Mouse (Mus musculus): ENCODE results near the gene Srsf9. TPM values are rescaled to one million over a fixed set of nuclear protein-coding genes. Genes with fewer than 3 reads are reported as not detected.

Gene Srsf9
- polyA plus RNA-seq, 1 experiment from 2014 or later = 138 TPM

Other genes starting within 250 kb of the Srsf9 start
- 36.7 and 40.5 TPM in 2 replicates for gene Gm10401, start 228.9 kb upstream of the Srsf9 start, polyA plus RNA-seq (2015; fragmentation: Nextera tagmentation; extraction: Ambion mirVana)
- 22.2 and 35.9 TPM in 2 replicates for gene Acads, start 207.8 kb upstream of the Srsf9 start, polyA plus RNA-seq (2015; fragmentation: Nextera tagmentation; extraction: Ambion mirVana)
- 31.1 and 31.8 TPM in 2 replicates for gene Unc119b, start 192.2 kb upstream of the Srsf9 start, polyA plus RNA-seq (2015; fragmentation: Nextera tagmentation; extraction: Ambion mirVana)
- 34.3 and 40.4 TPM in 2 replicates for gene Mlec, start 169.0 kb upstream of the Srsf9 start, polyA plus RNA-seq (2015; fragmentation: Nextera tagmentation; extraction: Ambion mirVana)
- gene Cabp1, start 132.8 kb upstream of the Srsf9 start, polyA plus RNA-seq (2015; fragmentation: Nextera tagmentation; extraction: Ambion mirVana) = 17.4 and 23.1 TPM in 2 replicates
- 117 and 127 TPM in 2 replicates for gene Pop5, start 91.3 kb upstream of the Srsf9 start, polyA plus RNA-seq (2015; fragmentation: Nextera tagmentation; extraction: Ambion mirVana)
- 171 and 197 TPM in 2 replicates for gene Rnf10, start 54.3 kb upstream of the Srsf9 start, polyA plus RNA-seq (2015; fragmentation: Nextera tagmentation; extraction: Ambion mirVana)
- gene Coq5, start 47.5 kb upstream of the Srsf9 start, polyA plus RNA-seq (2015; fragmentation: Nextera tagmentation; extraction: Ambion mirVana) = 63.7 and 64.6 TPM in 2 replicates
- gene Dynll1, start 26.2 kb upstream of the Srsf9 start, polyA plus RNA-seq (2015; fragmentation: Nextera tagmentation; extraction: Ambion mirVana) = 1,284 and 1,328 TPM in 2 replicates
- 32.2 and 37.0 TPM in 2 replicates for gene Gatc, start 14.0 kb downstream of the Srsf9 start, polyA plus RNA-seq (2015; fragmentation: Nextera tagmentation; extraction: Ambion mirVana)
- gene Triap1, start 14.0 kb downstream of the Srsf9 start, polyA plus RNA-seq (2015; fragmentation: Nextera tagmentation; extraction: Ambion mirVana) = 56.1 and 56.8 TPM in 2 replicates
- 1,223 and 1,358 TPM in 2 replicates for gene Cox6a1, start 21.8 kb downstream of the Srsf9 start, polyA plus RNA-seq (2015; fragmentation: Nextera tagmentation; extraction: Ambion mirVana)
- 29.4 and 37.9 TPM in 2 replicates for gene Msi1, start 102.4 kb downstream of the Srsf9 start, polyA plus RNA-seq (2015; fragmentation: Nextera tagmentation; extraction: Ambion mirVana)
- 0.81 and 1.1 TPM in 2 replicates for gene Pla2g1b, start 139.1 kb downstream of the Srsf9 start, polyA plus RNA-seq (2015; fragmentation: Nextera tagmentation; extraction: Ambion mirVana)
- gene Sirt4, start 157.5 kb downstream of the Srsf9 start, polyA plus RNA-seq (2015; fragmentation: Nextera tagmentation; extraction: Ambion mirVana) = 31.0 and 37.1 TPM in 2 replicates
- 21.3 and 28.2 TPM in 2 replicates for gene Pxn, start 179.5 kb downstream of the Srsf9 start, polyA plus RNA-seq (2015; fragmentation: Nextera tagmentation; extraction: Ambion mirVana)
- 785 and 1,036 TPM in 2 replicates for gene Rplp0, start 232.3 kb downstream of the Srsf9 start, polyA plus RNA-seq (2015; fragmentation: Nextera tagmentation; extraction: Ambion mirVana)
- 35.7 and 37.6 TPM in 2 replicates for gene Gcn1l1, start 238.1 kb downstream of the Srsf9 start, polyA plus RNA-seq (2015; fragmentation: Nextera tagmentation; extraction: Ambion mirVana)

Measured in neural tube, embryonic 15.5 days (tissue).